Mouse (Mus musculus) G1E-ER4 (cell line): ENCODE results near the gene Rab3a. TPM values are rescaled to one million over a fixed set of nuclear protein-coding genes. Genes with fewer than 3 reads are reported as not detected.

Source experiments
- GATA1 ChIP-seq: IDR thresholded peaks from one replicate; pipeline ENCODE4 v1.8.0; 2012; ENCODE audit warnings: low read length, inconsistent platforms
- polyA plus RNA-seq: library from polyadenylated mRNA; stranded (reverse); fragments of >175 nt; gene quantifications from 2 replicates; pipeline ENCODE4 v1.2.3, GENCODE M21; 2012

The Rab3a gene
- polyA plus RNA-seq: 21.8 and 26.1 TPM in 2 replicates

DNA sequence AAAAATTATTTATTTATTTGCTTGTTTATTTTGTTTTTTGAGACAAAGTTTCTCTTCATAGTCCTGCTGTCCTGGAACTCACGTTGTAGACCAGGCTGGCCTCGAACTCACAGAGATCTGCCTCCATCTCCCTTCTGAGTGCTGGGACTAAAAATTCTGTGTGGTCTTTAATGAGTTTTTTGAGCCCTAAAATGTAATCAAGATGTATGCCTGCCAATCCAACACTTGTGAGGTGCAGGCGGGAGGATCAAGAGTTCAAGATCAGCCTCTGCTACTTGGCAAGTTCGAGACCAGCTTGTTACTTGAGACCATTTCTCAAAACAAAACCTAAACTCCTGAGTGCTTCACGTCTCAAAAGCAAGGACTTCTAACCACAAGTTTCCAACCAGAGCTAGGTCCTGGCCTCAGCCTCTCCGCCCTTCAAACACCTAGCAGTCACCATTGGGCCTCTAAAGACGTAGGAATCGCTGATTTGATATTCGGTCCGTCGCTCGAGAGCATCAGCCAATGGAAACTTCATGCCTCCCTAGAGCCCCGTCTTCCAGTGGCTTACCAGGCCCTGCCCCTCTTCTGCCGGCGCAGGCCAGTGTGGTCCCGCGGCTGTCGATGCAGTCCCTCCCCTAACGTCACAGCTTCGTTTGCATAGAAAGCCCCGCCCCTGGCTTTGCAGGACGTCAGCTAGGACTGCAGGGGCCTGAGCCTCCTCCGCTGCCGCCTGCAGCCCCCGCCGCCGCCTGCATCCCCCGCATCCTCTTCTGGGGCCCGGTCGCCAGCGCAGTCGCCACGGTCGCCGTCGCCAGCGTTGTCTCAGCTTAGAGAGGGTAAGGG, at the start of gene Rab3a:
Rab3a (plus strand) TSS at position 637 of the 828 bp plus-strand sequence.
- no peak for TF ChIP-seq GATA1

DNA sequence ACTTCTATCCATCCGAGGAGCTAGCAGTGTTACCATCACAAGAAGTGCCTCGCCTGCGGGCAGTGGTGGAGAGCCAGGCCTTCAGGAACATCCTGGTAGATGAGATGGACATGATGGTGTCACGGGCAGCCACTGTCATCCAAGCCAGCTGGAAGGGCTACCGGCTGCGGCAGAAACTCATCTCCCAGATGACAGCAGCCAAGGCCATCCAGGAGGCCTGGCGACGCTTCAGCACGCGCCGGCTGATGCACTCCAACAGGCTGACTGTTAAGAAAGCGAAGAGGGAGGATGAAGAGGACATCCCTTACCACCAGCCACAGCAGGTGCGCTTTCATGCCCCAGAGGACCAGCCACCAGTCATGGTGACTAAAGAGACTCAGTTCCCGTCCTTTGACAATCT, 46.2 kb upstream of the Rab3a start:
- no peak for TF ChIP-seq GATA1

DNA sequence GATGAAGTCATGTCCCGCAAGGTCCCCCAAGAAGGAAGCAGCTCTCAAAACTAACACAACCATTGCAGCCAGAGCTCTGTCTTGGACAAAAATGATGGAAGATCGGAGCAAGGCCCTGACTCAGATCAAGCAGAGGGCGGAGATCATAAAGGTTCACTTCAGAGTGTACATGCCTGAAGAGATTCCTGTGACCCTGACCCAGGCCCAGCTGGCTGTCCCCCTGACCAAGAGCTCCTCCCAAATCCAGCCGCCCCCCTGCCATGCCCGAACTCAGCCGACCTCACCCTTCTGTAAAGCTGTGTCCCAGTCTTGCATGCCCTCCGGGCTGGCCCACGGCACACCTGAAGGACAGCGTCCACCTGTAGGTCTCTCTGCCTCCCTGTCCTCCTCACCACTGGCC, 44.7 kb upstream of the Rab3a start:
- TF ChIP-seq GATA1: no peak

DNA sequence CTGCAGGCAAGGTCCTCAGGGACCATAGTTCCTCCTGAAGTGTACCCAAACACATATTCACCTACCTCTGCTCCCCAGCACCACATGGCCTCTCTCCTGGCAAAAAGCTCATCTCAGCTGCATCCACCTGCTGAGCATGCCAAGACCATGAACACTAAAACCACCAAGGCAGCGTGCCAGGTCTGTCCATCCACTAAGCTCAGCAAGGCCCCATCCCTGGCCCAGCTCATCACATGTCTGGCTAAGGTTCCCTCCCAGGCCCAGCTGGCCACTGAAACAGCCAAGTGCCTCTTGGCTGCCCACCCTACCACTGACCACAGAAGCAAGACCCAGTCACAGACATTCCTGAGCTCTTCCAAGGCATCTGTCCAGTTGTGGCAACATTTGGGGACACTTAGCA, 44.2 kb upstream of the Rab3a start:
- TF ChIP-seq GATA1: no peak

DNA sequence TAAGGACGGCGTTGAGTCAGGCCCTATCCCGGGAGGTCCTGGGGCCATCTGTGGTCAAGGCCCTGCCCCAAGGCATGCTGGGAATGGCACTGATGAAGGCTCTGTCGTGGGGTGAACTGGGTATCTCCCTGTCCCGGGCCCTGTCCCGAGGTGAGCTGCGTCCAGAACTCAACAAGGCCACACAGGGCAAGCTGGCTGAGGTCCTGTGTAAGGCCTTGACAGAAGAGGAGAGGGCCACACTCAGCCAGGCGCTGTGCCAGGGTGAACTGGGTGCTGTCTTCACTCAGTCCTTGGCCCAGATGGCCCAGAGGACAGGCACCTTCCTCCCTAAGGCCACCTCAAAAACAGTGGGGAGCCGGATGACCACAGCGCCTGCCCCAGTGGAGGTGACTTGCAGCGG, 43.4 kb upstream of the Rab3a start:
- TF ChIP-seq GATA1: no peak

DNA sequence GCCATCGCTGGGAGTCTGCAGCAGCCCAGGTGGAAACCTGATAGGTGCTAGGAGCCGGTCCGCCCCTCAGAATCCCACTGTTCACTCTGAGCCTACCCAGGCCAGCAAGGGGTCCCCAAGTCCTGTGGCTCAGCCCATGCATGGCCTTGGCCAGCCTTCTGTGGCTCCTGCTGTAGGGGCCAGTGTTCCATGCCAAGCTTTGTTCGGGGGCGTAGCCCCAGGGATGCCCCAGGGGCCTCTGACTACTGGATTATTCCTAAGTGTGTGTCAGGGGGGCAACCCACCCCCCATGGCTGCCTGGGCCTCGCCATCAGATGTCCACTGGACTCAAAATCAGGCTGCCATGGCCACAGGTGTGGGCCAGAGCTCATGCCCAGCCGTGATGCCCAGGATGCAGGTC, 40.5 kb upstream of the Rab3a start:
- no peak for TF ChIP-seq GATA1

DNA sequence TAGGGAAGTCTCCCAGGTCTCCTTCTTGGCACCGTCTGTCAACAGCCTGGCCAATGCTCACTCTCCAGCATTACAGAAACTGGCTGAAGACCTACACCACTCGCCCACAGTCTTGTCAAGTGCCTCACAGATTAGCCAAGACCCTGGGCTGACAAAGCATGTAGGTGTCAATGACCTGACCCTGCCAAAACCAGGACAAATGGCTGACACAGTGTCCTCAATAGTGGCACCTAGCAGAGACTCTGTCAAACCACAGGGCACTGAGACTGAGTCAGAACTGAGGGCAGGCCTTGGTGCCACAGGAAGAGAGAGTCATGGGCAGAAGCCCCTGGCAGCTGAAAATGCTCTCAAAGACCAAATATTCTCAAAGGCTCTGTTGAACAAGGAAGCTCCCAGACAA, 39.4 kb upstream of the Rab3a start:
- no peak for TF ChIP-seq GATA1

DNA sequence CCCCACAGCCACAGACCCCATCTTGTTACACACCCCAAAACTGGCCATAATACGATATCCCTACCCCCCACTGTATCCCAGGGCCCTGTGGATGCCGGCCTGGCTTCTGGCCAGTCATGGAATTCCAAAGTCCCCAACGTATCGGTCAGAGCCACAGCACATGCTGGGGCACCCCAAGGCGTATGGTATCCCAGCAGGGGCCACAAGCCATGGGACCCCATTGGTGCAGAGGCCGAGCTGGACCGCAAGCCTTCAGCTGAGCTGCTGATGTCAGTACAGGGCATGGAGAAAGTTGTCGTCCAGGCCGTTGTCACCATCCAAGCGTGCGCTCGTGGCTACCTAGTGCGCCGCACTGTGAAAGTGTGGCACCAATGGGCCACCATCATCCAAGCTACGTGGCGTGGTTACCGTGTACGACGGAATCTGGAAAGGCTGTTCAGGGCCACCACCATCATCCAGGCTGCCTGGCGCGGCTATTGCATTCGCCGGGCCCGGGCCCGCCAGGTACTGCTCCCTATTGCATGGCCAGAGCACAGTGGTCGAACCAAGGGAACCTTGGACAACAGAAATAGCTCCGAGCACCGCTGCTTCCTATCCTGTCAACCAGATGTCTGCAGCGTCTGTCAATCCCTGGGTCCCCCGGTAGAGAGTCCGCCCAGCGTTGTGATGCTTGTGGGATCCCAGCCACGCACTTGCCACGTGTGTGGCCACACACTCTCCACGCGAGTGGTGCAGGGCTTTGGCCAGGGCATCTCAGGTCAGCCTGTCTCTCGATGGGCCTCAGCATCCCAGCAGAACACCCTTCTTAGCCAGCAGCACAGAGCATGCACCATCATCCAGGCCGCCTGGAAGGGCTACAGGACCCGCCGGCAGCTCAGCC, 37.7 kb upstream of the Rab3a start:
- no peak for TF ChIP-seq GATA1

DNA sequence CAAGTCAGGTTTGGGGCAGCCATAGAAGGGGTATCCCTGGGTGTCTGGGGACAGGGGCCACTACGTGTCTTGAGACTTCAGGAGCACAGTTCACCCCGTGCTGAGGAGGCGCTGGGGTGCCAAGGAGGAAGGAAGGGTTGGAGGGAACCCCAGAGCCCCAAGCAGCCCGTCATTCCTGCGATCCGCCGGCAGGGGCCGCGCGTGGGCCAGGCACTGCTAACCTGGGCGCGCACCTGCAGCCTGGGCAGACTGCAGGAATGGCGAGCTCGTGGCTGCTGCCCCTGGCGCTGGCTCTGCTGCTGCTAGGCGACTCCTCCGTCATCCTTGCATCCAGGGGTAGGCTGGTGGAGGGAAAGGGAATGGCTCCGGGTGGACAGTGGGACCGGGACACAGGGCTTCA, 36.2 kb upstream of the Rab3a start, which contains the start of gene Gm3336:
Gm3336 (plus strand) TSS at position 247 of the 400 bp plus-strand sequence.
- no peak for TF ChIP-seq GATA1

DNA sequence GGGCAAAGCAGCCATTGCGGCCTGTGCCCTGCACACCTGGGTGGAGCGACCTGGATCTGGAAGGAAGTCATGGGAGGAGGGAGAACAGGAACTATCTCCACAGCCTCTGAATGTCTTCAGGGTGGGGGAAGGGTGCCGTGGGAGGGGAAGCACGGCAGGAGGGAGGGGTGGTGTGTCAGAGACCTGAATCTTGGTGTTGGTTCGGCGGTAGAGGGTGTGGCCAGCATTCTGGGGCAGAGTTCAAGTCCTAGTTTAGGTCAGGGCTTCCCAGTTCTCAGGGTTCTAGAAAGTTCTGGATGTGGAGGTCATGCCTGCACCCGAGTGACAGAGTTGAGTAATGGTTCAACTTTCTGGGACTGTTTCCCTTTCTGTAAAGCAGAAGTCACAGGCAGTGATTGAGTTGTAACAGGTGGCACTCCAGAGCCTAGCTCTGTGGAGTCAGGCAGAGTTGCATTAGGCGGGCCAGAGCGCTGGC, 34.6 kb upstream of the Rab3a start:
- TF ChIP-seq GATA1: no peak

DNA sequence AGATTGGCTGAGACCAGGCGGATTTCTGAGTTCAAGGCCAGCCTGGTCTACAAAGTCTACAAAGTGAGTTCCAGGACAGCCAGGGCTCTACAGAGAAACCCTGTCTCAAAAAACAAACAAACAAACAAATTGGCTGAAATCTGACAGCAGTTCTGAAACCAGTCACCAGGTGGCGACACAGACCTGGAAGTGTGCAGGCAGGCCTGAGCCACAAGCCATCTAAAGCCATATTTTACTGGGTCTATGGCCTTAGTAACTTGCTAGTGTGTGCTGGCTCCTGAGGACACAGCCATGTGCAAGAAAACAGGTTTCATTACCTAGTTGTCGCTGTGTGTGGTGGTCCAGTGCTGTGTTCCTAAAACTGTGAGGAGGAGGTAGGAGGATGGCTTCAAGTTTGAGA, 33.7 kb upstream of the Rab3a start:
- no peak for TF ChIP-seq GATA1

DNA sequence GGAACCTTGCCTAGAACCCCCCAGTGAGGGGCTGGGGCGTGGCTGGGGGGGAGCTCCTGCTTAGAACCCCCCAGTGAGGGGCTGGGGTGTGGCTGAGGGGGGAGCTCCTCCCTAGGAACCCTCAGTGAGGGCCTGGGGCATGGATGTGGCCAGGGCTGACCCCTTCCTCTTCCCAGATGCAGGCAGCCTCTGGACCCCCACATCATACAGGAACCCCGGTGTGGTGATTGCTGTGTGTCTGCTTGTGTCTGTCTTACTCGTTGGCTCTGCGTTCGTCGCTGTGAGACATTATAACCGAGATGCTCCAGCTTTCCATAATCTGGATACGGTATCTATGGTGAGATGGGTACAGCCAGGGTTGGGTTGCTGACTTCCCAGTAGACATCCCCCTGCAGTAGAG, 32.9 kb upstream of the Rab3a start:
- TF ChIP-seq GATA1: no peak

DNA sequence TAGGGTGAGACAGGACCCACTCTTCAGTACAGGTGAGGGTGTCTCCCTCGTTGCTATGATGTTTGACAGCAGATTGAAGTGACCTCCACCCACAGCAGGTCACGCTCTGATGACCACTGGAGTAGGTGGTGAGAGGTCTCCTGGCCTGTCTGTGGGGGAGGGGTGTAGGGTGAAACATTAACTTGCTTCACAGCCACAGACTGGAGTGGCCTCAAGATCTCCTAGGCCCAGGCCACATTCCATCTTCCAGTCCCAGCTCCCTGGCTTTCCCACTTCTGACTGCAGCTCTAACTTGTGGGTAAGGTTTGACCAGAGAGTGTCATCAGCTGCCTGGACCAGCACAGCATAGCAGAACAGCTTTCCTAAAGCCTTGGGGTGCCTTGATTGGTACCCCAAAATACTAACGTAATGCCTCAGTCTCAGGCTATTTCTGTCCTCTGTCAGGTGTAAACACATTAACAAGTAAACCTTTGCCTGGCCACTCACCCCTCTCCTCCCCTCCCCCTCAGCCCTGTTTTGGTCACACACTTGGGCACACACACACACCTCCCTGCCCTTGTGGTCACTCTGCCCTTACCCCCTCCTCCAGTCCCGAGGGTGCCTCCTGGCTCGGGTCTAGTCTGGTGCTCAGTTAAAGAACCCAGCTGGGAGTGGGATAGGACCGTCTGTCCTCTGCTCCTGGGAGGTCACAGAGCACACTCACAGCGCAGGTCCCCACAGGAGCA, 30.8 kb upstream of the Rab3a start, which contains the start of gene Pde4c:
Pde4c (plus strand) TSS at position 235 of the 725 bp plus-strand sequence.
- no peak for TF ChIP-seq GATA1

DNA sequence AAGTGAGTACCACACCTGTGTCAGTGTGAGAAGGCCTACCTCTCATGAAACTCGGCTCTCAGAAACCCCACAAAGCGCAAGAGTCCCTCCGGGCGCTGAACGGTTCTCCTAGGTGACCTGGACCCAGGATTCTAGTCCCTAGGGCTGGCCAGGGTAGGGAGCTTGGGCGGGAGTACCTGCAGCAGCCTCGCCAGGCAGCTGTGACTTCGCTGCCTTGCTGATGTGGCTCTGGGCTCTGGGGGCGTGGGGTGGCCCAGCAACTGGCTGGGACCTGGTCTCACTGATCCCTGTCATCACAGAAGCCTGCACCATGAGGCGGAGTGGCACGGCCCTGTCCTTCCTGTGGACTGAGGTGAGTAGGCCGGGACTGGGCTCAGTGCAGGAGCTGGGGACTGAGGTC, 30.3 kb upstream of the Rab3a start:
- no peak for TF ChIP-seq GATA1

DNA sequence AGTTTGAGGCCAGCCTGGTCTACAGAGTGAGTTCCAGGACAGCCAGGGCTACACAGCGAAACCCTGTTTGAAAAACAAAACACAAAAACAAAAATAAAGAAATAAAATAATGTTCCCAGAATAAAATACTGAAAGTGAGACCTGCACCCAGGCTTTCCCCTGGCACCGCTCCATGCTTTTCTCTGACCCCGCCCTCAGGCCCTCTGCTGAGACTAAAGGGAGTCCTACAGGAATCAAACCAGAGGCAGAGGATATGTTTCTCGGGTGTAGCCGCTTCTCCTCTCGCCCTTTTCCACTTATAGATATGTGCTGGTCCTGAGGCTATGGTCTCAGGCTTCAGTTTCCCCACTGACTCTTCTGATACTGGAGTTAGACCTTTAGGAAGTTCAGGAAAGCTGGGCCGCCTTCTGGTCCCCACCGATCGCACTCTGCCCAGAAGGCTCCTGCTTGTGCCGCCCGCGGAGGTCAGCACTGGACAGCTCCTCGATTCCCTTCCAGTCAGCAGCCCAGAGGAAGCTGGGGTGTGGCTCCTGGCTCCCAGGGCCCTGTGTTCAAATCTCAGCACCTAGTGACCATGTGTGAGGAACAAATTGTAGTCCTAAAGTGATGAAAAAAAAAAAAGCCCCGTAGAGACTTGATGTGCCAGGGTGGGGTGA, 28.6 kb upstream of the Rab3a start:
- no peak for TF ChIP-seq GATA1
